Mouse (Mus musculus) c-Kit-positive CD71-positive TER-119-negative erythroid progenitor cells, embryonic 14.5 days (primary cell): Measurements from ENCODE around the gene Mt2.

Source experiments
- DNase-seq: peaks from one replicate; pipeline ENCODE4 v3.0.0-alpha.2; 2013; ENCODE audit warnings: low read depth

The Mt2 gene

GRCm38 (mm10) chr8:94172809-94173732 is 607 bp downstream of the Mt2 start:
- no peak for DNase-seq

- DNase-seq = peak; percentile 56
Measured at GRCm38 (mm10) chr8:94173848-94174403, 1.5 kb downstream of the Mt2 start.

- no peak for DNase-seq
Measured at GRCm38 (mm10) chr8:94174619-94175213, 2.3 kb downstream of the Mt2 start.

- DNase-seq = no peak
Measured at GRCm38 (mm10) chr8:94177716-94178390, 5.4 kb downstream of the Mt2 start.

- peak; percentile 99 for DNase-seq
Measured at GRCm38 (mm10) chr8:94178857-94179712, 6.6 kb downstream of the Mt2 start, which contains the start of gene Mt1. TSS of gene Mt1 (plus strand) at chr8:94179082.

- peak; percentile 57 for DNase-seq
Measured at GRCm38 (mm10) chr8:94179713-94180560, 7.5 kb downstream of the Mt2 start.

- DNase-seq = peak; percentile 51
Measured at GRCm38 (mm10) chr8:94180561-94180908, 8.1 kb downstream of the Mt2 start.

GRCm38 (mm10) chr8:94182055-94182929 is 9.8 kb downstream of the Mt2 start:
- DNase-seq = no peak

GRCm38 (mm10) chr8:94183117-94183516 is 10.7 kb downstream of the Mt2 start:
- DNase-seq = peak; percentile 88

GRCm38 (mm10) chr8:94184357-94184843 is 11.9 kb downstream of the Mt2 start:
- no peak for DNase-seq

GRCm38 (mm10) chr8:94185791-94186190 is 13.3 kb downstream of the Mt2 start:
- DNase-seq = no peak

GRCm38 (mm10) chr8:94186542-94186941 is 14.1 kb downstream of the Mt2 start:
- peak; percentile 80 for DNase-seq

GRCm38 (mm10) chr8:94187290-94188002 is 15.0 kb downstream of the Mt2 start:
- DNase-seq = no peak

- DNase-seq = no peak
Measured at GRCm38 (mm10) chr8:94189275-94190031, 17.0 kb downstream of the Mt2 start.

GRCm38 (mm10) chr8:94191101-94191691 is 18.7 kb downstream of the Mt2 start:
- DNase-seq = peak; percentile 67

- DNase-seq = no peak
Measured at GRCm38 (mm10) chr8:94192926-94193325, 20.5 kb downstream of the Mt2 start.

- no peak for DNase-seq
Measured at GRCm38 (mm10) chr8:94194591-94195223, 22.2 kb downstream of the Mt2 start.
